Mouse (Mus musculus): ENCODE data around the gene Gm9833.

DNA sequence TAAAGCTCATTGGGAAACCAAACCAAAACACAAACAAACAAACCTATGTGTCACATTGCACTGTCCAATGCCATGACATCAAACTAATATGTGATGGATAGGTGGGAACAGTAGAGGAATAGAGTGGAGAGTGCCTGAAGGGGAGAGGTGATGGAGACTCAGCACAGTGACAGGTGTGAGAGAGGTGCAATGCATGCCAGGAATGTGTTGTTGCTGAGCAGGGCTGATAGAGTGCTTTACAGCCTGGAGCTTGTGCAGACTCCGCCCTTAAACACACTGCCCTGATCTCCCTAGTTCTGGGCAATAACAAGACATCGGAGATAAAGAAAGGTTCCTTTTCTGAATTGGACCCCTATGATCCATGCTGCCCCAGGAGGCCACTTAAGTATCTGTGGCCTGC, 36.2 kb downstream of the Gm9833 start:
- TF ChIP-seq HCFC1 (IDR thresholded peaks at IDR 0.05; ENCODE audit: low read depth, low read length): no peak
- no peak for TF ChIP-seq RCOR1 (conservative IDR thresholded peaks at IDR 0.05; ENCODE audit: low read depth, low read length)
- TF ChIP-seq ZNF384 (IDR thresholded peaks at IDR 0.05; ENCODE audit: low read depth, low read length): no peak
- no peak for TF ChIP-seq POLR2AphosphoS2 (IDR thresholded peaks at IDR 0.05; ENCODE audit: low read depth, low read length)

Data from CH12.LX (cell line).